Mouse (Mus musculus): ENCODE data around the gene Mdfi. TPM values are rescaled to one million over a fixed set of nuclear protein-coding genes. Genes with fewer than 3 reads are reported as not detected.

Gene Mdfi
- total RNA-seq, 2 experiments from 2014 or later, result 2.8 to 3.9 TPM

- intact Hi-C loops (cut with DNase I), result no loop called here
- no peak for DNase-seq
Observed at GRCm38 (mm10) chr17:47850639-47851314, 16.3 kb upstream of the Mdfi start.

- DNase-seq, result peak; percentile 44 to 70
- intact Hi-C loops (cut with DNase I), result no loop called here
Observed at GRCm38 (mm10) chr17:47850035-47850434, 15.5 kb upstream of the Mdfi start.

- intact Hi-C loops (cut with DNase I), result no loop called here
- DNase-seq, result no peak
Observed at GRCm38 (mm10) chr17:47847985-47848384, 13.5 kb upstream of the Mdfi start.

- intact Hi-C loops (cut with DNase I), result no loop called here
- no peak for DNase-seq
Observed at GRCm38 (mm10) chr17:47845609-47846008, 11.1 kb upstream of the Mdfi start.

GRCm38 (mm10) chr17:47843465-47843864, 9.0 kb upstream of the Mdfi start:
- DNase-seq, result no peak
- intact Hi-C loops (cut with DNase I), result no loop called here

- DNase-seq, result peak; percentile 82 to 90
- intact Hi-C loops (cut with DNase I), result no loop called here
Observed at GRCm38 (mm10) chr17:47841931-47842623, 7.6 kb upstream of the Mdfi start.

GRCm38 (mm10) chr17:47841521-47841920, 7.0 kb upstream of the Mdfi start:
- no peak for DNase-seq

GRCm38 (mm10) chr17:47837808-47838207, 3.3 kb upstream of the Mdfi start:
- intact Hi-C loops (cut with DNase I), result no loop called here
- peak in 1 of 2 experiments; percentile 51 for DNase-seq

More at GRCm38 (mm10) chr17:47841521-47841920, 7.0 kb upstream of the Mdfi start:
- intact Hi-C loops (cut with DNase I), result no loop called here

- DNase-seq, result peak in 1 of 2 experiments; percentile 29
- intact Hi-C loops (cut with DNase I), result no loop called here
Observed at GRCm38 (mm10) chr17:47833628-47834481, 636 bp downstream of the Mdfi start.

- intact Hi-C loops (cut with DNase I), result no loop called here
- peak; percentile 63 to 70 for DNase-seq
Observed at GRCm38 (mm10) chr17:47833029-47833627, 1.4 kb downstream of the Mdfi start.

GRCm38 (mm10) chr17:47832501-47833028, 1.9 kb downstream of the Mdfi start:
- intact Hi-C loops (cut with DNase I), result no loop called here
- DNase-seq, result no peak

- intact Hi-C loops (cut with DNase I), result no loop called here
- DNase-seq, result no peak
Observed at GRCm38 (mm10) chr17:47831772-47832171, 2.7 kb downstream of the Mdfi start.

- intact Hi-C loops (cut with DNase I), result no loop called here
- no peak for DNase-seq
Observed at GRCm38 (mm10) chr17:47831161-47831560, 3.3 kb downstream of the Mdfi start.

- intact Hi-C loops (cut with DNase I), result no loop called here
- DNase-seq, result peak in 1 of 2 experiments; percentile 35
Observed at GRCm38 (mm10) chr17:47821339-47821738, 13.2 kb downstream of the Mdfi start.

- intact Hi-C loops (cut with DNase I), result no loop called here
- DNase-seq, result no peak
Observed at GRCm38 (mm10) chr17:47818038-47818725, 16.3 kb downstream of the Mdfi start.

GRCm38 (mm10) chr17:47815446-47815845, 19.0 kb downstream of the Mdfi start:
- intact Hi-C loops (cut with DNase I), result no loop called here
- no peak for DNase-seq

- intact Hi-C loops (cut with DNase I), result no loop called here
- DNase-seq, result no peak
Observed at GRCm38 (mm10) chr17:47814496-47814895, 20.0 kb downstream of the Mdfi start.

GRCm38 (mm10) chr17:47813616-47814015, 20.9 kb downstream of the Mdfi start:
- intact Hi-C loops (cut with DNase I), result no loop called here
- DNase-seq, result no peak

GRCm38 (mm10) chr17:47812200-47812599, 22.3 kb downstream of the Mdfi start:
- DNase-seq, result no peak
- intact Hi-C loops (cut with DNase I), result no loop called here

GRCm38 (mm10) chr17:47811265-47811800, 23.2 kb downstream of the Mdfi start:
- intact Hi-C loops (cut with DNase I), result no loop called here

More at GRCm38 (mm10) chr17:47811265-47811800, 23.2 kb downstream of the Mdfi start:
- no peak for DNase-seq

Measured in heart, postnatal 14 days (tissue).